Mouse (Mus musculus): ENCODE data around the gene Nfe2. TPM values are rescaled to one million over a fixed set of nuclear protein-coding genes. Genes with fewer than 3 reads are reported as not detected.
A peak's percentile ranks its signal among the peaks of the same experiment; 100 is the strongest.
"Not testable (repeated sequence)": the region's sequence is repeated elsewhere in the genome, so short reads cannot be mapped to it uniquely, and the experiment has no call there.

Gene Nfe2
- total and polyA plus RNA-seq, 3 experiments = 0.86 to 2.0 (median 1.6) TPM

DNA sequence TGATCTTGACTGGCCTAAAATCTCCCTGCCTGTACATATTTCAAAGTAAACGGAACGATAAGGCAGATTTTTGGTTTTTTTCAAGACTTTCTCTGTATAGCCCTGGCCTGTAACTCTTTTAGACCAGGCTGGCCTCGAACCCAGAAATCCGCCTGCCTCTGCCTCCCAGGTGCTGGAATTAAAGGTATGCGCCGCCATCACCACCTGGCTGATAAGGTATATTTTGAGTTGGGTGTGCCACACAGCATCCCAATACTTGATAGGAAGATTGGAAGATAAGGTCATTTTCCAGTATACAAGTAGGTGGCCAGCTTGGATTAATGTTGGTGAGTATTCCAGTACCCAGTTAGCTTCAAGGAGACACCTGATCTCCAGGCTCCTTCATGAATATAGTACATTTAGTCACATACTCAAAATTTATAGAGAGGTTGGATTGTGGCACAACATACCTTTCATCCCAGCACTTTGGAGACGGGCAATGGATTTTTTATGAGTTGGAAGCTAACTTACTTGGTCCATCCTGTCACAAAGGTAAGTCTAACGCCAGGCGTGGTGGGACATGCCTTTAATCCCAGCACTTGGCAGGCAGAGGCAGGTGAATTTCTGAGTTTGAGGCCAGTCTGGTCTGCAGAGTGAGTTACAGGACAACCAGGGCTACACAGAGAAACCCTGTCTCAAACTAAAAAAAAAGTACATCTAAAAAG is 11.0 kb downstream of the Nfe2 start:
- Histone ChIP-seq H3K4me1 (ENCODE audit: control insufficient read depth, insufficient read depth, low read length) (peaks cover 2% of the 10 kb centered on the region; the same call in 1 of the 2 replicates), H3K4me3 (no peak overlapping the region), H3K27ac (no peak overlapping the region), H3K27me3 (ENCODE audit: control insufficient read depth, insufficient read depth, low read length) (no peaks in the 10 kb centered on the region), H3K79me2 (replicated peaks; ENCODE audit: control insufficient read depth, insufficient read depth, low read length) (no peaks in the 10 kb centered on the region), H3K36me3 (ENCODE audit: control insufficient read depth, insufficient read depth, low read length) (peaks cover 33% of the 10 kb centered on the region), H3K9ac (ENCODE audit: low read depth, low read length) (no peak overlapping the region)
- intact Hi-C loops (cut with DNase I) = no loop called here
- TF ChIP-seq POLR2A (IDR thresholded peaks at IDR 0.05; ENCODE audit: insufficient read depth, low read depth, low read length) (no peak), CTCF (IDR thresholded peaks at IDR 0.05) (no peak), EP300 (IDR thresholded peaks at IDR 0.05; ENCODE audit: insufficient read depth, low read depth, low read length) (no peak)
- WGBS = 88% methylated on average over 9 of the region's 9 CpGs
- DNase-seq = no peak

DNA sequence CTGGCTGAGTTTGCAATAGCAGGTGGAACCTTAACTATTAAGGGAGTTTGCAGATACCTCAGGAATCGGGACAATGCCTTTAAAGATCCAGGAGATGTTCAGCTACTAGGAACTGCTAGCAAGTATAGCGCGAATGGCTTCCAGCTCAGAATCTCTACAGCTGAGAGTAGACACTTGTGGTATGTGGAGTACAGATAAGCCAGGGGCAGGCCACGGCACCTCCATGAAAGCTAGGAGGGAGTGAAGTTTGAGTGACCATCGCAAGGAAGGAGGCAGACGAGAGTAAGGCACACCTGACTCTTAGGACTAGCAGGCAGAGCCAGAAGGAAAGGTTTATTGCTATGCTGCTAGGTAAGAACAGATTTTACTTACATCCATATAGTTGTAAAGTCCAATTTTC is 12.6 kb downstream of the Nfe2 start:
- Histone ChIP-seq H3K79me2 (replicated peaks; ENCODE audit: control insufficient read depth, insufficient read depth, low read length) (no peaks in the 10 kb centered on the region), H3K27me3 (ENCODE audit: control insufficient read depth, insufficient read depth, low read length) (no peaks in the 10 kb centered on the region), H3K4me3 (no peak overlapping the region), H3K9ac (ENCODE audit: low read depth, low read length) (no peak overlapping the region), H3K36me3 (ENCODE audit: control insufficient read depth, insufficient read depth, low read length) (peaks cover 43% of the 10 kb centered on the region), H3K4me1 (ENCODE audit: control insufficient read depth, insufficient read depth, low read length) (peaks cover 2% of the 10 kb centered on the region; the same call in 1 of the 2 replicates), H3K27ac (no peak overlapping the region)
- no peak for DNase-seq
- TF ChIP-seq POLR2A (IDR thresholded peaks at IDR 0.05; ENCODE audit: insufficient read depth, low read depth, low read length) = no peak
- no peak for TF ChIP-seq CTCF (IDR thresholded peaks at IDR 0.05)
- no peak for TF ChIP-seq EP300 (IDR thresholded peaks at IDR 0.05; ENCODE audit: insufficient read depth, low read depth, low read length)
- intact Hi-C loops (cut with DNase I) = no loop called here
- WGBS = 57% methylated on average over 6 of the region's 6 CpGs

DNA sequence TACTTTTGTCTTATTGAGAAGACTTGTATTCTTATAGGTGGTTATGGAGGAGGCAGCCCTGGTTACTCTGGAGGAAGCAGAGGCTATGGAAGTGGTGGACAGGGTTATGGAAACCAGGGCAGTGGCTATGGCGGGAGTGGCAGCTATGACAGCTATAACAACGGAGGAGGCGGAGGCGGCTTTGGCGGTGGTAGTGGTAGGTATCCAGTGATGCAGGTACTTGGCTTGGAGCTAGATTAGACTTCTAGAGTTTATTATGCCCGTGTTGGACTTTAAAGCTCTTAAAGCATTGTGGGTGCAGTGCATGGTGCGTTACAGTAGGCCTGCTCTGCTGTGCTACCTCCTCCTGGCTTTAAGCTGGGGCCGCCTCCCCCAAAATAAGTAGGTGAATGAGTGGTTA is 15.3 kb downstream of the Nfe2 start:
- Histone ChIP-seq H3K36me3 (ENCODE audit: control insufficient read depth, insufficient read depth, low read length) (peaks cover 43% of the 10 kb centered on the region), H3K4me1 (ENCODE audit: control insufficient read depth, insufficient read depth, low read length) (peaks cover 2% of the 10 kb centered on the region; the same call in 1 of the 2 replicates), H3K27me3 (ENCODE audit: control insufficient read depth, insufficient read depth, low read length) (no peaks in the 10 kb centered on the region), H3K27ac (no peak overlapping the region; the same call in 1 of the 2 replicates), H3K4me3 (no peak overlapping the region), H3K9ac (ENCODE audit: low read depth, low read length) (no peak overlapping the region), H3K79me2 (replicated peaks; ENCODE audit: control insufficient read depth, insufficient read depth, low read length) (no peaks in the 10 kb centered on the region)
- no peak for TF ChIP-seq CTCF (IDR thresholded peaks at IDR 0.05)
- no peak for TF ChIP-seq EP300 (IDR thresholded peaks at IDR 0.05; ENCODE audit: insufficient read depth, low read depth, low read length)
- no peak for TF ChIP-seq POLR2A (IDR thresholded peaks at IDR 0.05; ENCODE audit: insufficient read depth, low read depth, low read length)
- intact Hi-C loops (cut with DNase I) = no loop called here
- 49% methylated on average over 8 of the region's 8 CpGs for WGBS
- DNase-seq = no peak

DNA sequence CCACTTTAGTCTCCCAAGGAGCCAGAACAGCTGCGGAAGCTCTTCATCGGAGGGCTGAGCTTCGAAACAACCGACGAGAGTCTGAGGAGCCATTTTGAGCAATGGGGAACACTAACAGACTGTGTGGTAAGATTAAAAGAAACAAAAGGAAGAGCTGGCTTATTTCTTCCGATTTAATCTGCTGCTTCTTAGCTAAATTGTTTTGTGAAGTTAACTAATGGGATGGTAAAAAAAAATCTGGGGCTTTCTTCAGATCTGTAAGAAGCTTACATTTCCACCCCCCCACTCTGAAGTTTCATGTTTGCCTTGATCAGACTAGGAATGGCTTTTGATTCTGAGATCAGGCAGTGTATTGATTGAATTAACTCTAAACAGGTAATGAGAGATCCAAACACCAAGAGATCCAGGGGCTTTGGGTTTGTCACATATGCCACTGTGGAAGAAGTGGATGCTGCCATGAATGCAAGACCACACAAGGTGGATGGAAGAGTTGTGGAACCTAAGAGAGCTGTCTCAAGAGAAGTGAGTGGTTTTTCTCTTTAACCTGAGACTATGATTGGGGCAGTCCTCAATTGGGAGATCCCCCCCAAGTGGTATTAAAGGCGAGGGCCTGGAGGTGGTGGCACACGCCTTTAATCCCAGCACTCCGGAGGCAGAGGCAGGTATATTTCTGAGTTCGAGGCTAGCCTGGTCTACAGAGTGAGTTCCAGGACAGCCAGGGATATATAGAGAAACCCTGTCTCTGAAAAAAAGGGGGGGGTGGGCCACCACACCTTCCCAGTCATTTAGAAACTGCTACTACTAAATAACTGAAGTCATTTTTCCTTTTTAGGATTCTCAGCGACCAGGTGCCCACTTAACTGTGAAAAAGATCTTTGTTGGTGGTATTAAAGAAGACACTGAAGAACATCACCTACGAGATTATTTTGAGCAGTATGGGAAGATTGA is 16.9 kb downstream of the Nfe2 start:
- H3K36me3 ChIP-seq (ENCODE audit: control insufficient read depth, insufficient read depth, low read length) = peaks cover 39% of the 10 kb centered on the region
- H3K9ac ChIP-seq (ENCODE audit: low read depth, low read length) = peak overlapping the region; percentile 78
- H3K27ac ChIP-seq = peak overlapping the region; percentile 94
- H3K4me3 ChIP-seq = peak overlapping the region; percentile 87
- WGBS = 7% methylated on average over 12 of the region's 12 CpGs
- H3K4me1 ChIP-seq (ENCODE audit: control insufficient read depth, insufficient read depth, low read length); H3K79me2 ChIP-seq (replicated peaks; ENCODE audit: control insufficient read depth, insufficient read depth, low read length); DNase-seq; intact Hi-C loops (cut with DNase I); H3K27me3 ChIP-seq (ENCODE audit: control insufficient read depth, insufficient read depth, low read length): not testable (repeated sequence)

DNA sequence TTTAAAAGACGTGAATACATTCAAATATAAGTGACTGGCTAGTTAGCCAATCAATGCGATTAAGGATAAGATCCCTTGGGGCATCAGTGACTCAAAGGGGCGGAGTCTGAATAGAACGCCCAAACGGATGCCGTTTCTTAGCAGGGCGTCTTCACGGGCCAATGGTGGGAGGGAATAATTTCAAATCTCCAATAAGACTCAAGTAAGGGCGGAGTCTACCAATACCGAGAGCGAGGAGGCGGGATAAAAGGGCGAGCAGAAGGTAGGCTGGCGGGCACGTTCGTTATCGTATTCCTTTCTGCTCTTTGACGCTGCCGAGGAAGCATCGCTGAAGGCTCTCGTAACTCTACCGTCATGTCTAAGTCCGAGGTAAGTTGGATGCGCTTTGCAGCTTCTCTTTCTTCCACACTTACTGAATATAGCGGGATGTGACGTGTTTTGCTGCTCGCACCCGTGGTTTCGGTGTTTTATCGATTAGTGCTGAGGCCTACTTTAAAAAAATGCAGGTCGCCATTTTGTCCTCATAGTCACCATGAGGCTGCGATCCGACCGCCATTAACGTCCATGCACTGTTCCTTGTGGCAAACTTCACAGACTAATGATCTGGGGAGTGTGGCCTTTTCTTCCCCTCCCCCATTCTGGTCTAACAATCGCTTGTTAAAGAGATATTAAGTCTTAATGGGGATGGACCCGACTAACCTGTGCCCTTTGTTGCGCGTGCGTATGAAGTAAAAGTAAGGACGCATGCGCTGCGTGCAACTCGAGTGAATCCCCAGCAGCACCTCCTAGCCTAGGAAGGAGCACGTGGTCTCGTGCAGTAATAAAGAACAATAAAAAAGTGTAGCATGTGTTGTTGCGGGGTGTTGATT is 17.8 kb downstream of the Nfe2 start, which contains the start of gene Hnrnpa1:
Gene Hnrnpa1 (plus strand): TSS at position 273 of the 869 bp plus-strand sequence.
- no peaks in the 10 kb centered on the region for H3K27me3 ChIP-seq (ENCODE audit: control insufficient read depth, insufficient read depth, low read length)
- peak; percentile 71; the same call in 1 of the 2 replicates for TF ChIP-seq EP300 (IDR thresholded peaks at IDR 0.05; ENCODE audit: insufficient read depth, low read depth, low read length)
- peak; percentile 98 for TF ChIP-seq POLR2A (IDR thresholded peaks at IDR 0.05; ENCODE audit: insufficient read depth, low read depth, low read length)
- no peak for TF ChIP-seq CTCF (IDR thresholded peaks at IDR 0.05)
- H3K4me1 ChIP-seq (ENCODE audit: control insufficient read depth, insufficient read depth, low read length) = peaks cover 2% of the 10 kb centered on the region; the same call in 1 of the 2 replicates
- peak within 1 kb of the TSS; percentile 94 for H3K27ac ChIP-seq
- under 1% methylated on average over 47 of the region's 47 CpGs for WGBS
- peak within 1 kb of the TSS; percentile 78 for H3K9ac ChIP-seq (ENCODE audit: low read depth, low read length)
- H3K36me3 ChIP-seq (ENCODE audit: control insufficient read depth, insufficient read depth, low read length) = peaks cover 32% of the 10 kb centered on the region
- H3K4me3 ChIP-seq = peak within 1 kb of the TSS; percentile 87
- DNase-seq = peak; percentile 86 to 95
- no peaks in the 10 kb centered on the region for H3K79me2 ChIP-seq (replicated peaks; ENCODE audit: control insufficient read depth, insufficient read depth, low read length)
- intact Hi-C loops (cut with DNase I) = no loop called here

Data from heart, adult 2 months (tissue).